Mouse (Mus musculus): ENCODE data around the gene Plxna2. TPM values are rescaled to one million over a fixed set of nuclear protein-coding genes. Genes with fewer than 3 reads are reported as not detected.

The Plxna2 gene
- 1.1 TPM in 2 replicates for polyA plus RNA-seq (2012; rRNA removed)
- polyA plus RNA-seq (2014; fragmentation: Nextera tagmentation; extraction: Ambion mirVana) = 1.2 and 1.9 TPM in 2 replicates

DNA sequence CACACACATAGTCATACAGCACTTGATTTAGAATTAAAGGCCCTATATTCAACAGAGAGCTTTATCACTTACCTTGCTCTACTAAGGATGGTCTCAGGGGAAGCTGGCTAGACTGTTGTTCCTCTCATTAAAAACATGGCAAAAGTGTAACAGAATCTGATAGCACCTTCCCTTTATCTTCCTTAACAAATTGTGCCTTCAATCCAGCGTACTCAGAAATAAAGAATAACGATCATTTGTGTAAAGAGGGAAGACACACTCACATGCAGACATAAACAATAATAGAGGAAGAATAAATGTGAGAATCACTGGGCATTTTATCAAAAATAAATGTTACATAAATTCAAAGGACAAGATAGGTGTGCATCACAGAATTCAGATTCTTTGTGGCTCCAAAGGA is at the start of gene Plxna2:
Gene Plxna2, plus strand, starts transcription at position 301 of the 400 bp plus-strand sequence.
- H3K4me3 ChIP-seq (ENCODE audit: insufficient read depth in 1 of 2, low read depth in 2 of 2, low read length in 2 of 2) = peak within 1 kb of the TSS; percentile 69 to 74
- WGBS (ENCODE audit: insufficient replicate concordance) = 69% methylated on average over 2 of the region's 2 CpGs
- H3K4me2 ChIP-seq (ENCODE audit: low read depth) = peak within 1 kb of the TSS; percentile 83
- H3K27me3 ChIP-seq (ENCODE audit: control insufficient read depth, insufficient read depth, low read length) = no peaks in the 10 kb centered on the region
- H3K27ac ChIP-seq = no peak within 1 kb of the TSS
- H3K9me3 ChIP-seq (ENCODE audit: control insufficient read depth, low read length) = no peaks in the 10 kb centered on the region
- DNase-seq (ENCODE audit: low read depth in 3 of 3, low spot score in 3 of 3) (no peak), ATAC-seq (ENCODE audit: insufficient read depth) (no peak)
- TF ChIP-seq CTCF (IDR thresholded peaks at IDR 0.05; ENCODE audit: low read depth) = no peak
- TF ChIP-seq EP300 (IDR thresholded peaks at IDR 0.05; ENCODE audit: low read depth) = no peak
- no peaks in the 10 kb centered on the region for H3K36me3 ChIP-seq (replicated peaks; ENCODE audit: control insufficient read depth, insufficient read depth, low read depth)
- H3K4me1 ChIP-seq (replicated peaks; ENCODE audit: control insufficient read depth in 2 of 2, insufficient read depth in 2 of 2, low read length in 1 of 2) = peaks cover 0 to 24% of the 10 kb centered on the region in 2 experiments; a peak in 3 of 4 replicates
- H3K9ac ChIP-seq (replicated peaks) = peak within 1 kb of the TSS; percentile 23; the same call in 1 of the 2 replicates

GRCm38 (mm10) chr1:194573870-194574269 is 44.1 kb upstream of the Plxna2 start:
- no peaks in the 10 kb centered on the region for H3K27me3 ChIP-seq (ENCODE audit: control insufficient read depth, insufficient read depth, low read length)
- WGBS (ENCODE audit: insufficient replicate concordance) = 45% methylated on average over 3 of the region's 3 CpGs

GRCm38 (mm10) chr1:194578270-194578669 is 39.7 kb upstream of the Plxna2 start:
- WGBS (ENCODE audit: insufficient replicate concordance) = 59% methylated on average over 3 of the region's 3 CpGs

More at GRCm38 (mm10) chr1:194573870-194574269, 44.1 kb upstream of the Plxna2 start:
- ATAC-seq (ENCODE audit: insufficient read depth) = no peak
- H3K36me3 ChIP-seq (replicated peaks; ENCODE audit: control insufficient read depth, insufficient read depth, low read depth) = no peaks in the 10 kb centered on the region
- H3K9ac ChIP-seq (replicated peaks) = no peak overlapping the region
- TF ChIP-seq CTCF (IDR thresholded peaks at IDR 0.05; ENCODE audit: low read depth) (no peak), EP300 (IDR thresholded peaks at IDR 0.05; ENCODE audit: low read depth) (no peak)
- DNase-seq (ENCODE audit: low read depth in 3 of 3, low spot score in 3 of 3) = no peak
- no peak overlapping the region for H3K27ac ChIP-seq
- H3K4me2 ChIP-seq (ENCODE audit: low read depth) = no peak overlapping the region
- no peak overlapping the region for H3K4me3 ChIP-seq (ENCODE audit: insufficient read depth in 1 of 2, low read depth in 2 of 2, low read length in 2 of 2)
- no peaks in the 10 kb centered on the region for H3K9me3 ChIP-seq (ENCODE audit: control insufficient read depth, low read length)
- no peaks in the 10 kb centered on the region for H3K4me1 ChIP-seq (replicated peaks; ENCODE audit: control insufficient read depth in 2 of 2, insufficient read depth in 2 of 2, low read length in 1 of 2)

DNA sequence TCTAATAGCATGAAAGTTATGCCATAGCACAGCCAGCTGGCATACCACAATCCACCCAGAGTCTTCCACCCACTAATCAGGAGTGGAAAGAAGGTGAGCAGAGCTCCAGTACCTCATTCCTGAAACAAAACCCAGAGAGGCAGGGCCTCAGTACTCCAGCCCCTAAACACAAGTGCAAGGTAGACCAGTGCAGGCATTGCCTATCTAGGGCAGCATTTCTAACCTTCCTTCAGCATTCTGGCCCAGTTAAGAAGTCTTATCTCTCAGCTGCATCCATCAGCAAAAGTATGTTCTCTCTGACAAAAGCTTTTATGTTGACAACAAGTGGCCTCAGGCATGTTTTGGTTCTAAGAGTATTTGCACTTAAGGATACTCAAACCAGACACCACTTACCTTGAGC is 37.5 kb upstream of the Plxna2 start:
- H3K9ac ChIP-seq (replicated peaks) = no peak overlapping the region

More at GRCm38 (mm10) chr1:194578270-194578669, 39.7 kb upstream of the Plxna2 start:
- H3K4me2 ChIP-seq (ENCODE audit: low read depth) = no peak overlapping the region
- H3K9me3 ChIP-seq (ENCODE audit: control insufficient read depth, low read length) = no peaks in the 10 kb centered on the region
- DNase-seq (ENCODE audit: low read depth in 3 of 3, low spot score in 3 of 3) = no peak
- no peak overlapping the region for H3K9ac ChIP-seq (replicated peaks)
- H3K27me3 ChIP-seq (ENCODE audit: control insufficient read depth, insufficient read depth, low read length) = no peaks in the 10 kb centered on the region
- no peak overlapping the region for H3K4me3 ChIP-seq (ENCODE audit: insufficient read depth in 1 of 2, low read depth in 2 of 2, low read length in 2 of 2)
- no peak overlapping the region for H3K27ac ChIP-seq
- ATAC-seq (ENCODE audit: insufficient read depth) = no peak
- TF ChIP-seq CTCF (IDR thresholded peaks at IDR 0.05; ENCODE audit: low read depth) = no peak
- no peak for TF ChIP-seq EP300 (IDR thresholded peaks at IDR 0.05; ENCODE audit: low read depth)
- no peaks in the 10 kb centered on the region for H3K36me3 ChIP-seq (replicated peaks; ENCODE audit: control insufficient read depth, insufficient read depth, low read depth)
- H3K4me1 ChIP-seq (replicated peaks; ENCODE audit: control insufficient read depth in 2 of 2, insufficient read depth in 2 of 2, low read length in 1 of 2) = no peaks in the 10 kb centered on the region

DNA sequence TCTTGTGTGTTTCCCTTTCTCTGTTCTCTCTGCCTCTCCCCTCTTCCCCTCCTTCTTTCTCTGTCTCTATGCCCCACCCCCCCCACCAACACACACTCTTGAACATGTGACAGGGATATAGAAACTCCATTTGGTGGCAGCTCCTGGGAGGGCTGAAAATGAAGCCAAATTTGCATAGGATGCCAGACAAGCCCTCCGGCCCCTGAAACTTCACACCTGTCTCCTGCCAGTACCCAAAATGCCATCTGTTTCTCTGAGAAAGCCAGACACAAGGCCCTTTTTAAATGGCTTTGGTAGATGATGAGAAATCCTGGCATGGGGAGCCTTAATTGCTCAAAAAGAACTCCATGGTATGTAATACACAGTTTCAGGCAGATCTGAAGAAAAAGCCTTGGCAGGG is 31.3 kb upstream of the Plxna2 start:
- no peak for TF ChIP-seq CTCF (IDR thresholded peaks at IDR 0.05; ENCODE audit: low read depth)
- no peak for TF ChIP-seq EP300 (IDR thresholded peaks at IDR 0.05; ENCODE audit: low read depth)
- Histone ChIP-seq H3K4me1 (replicated peaks; ENCODE audit: control insufficient read depth in 2 of 2, insufficient read depth in 2 of 2, low read length in 1 of 2) (no peaks in the 10 kb centered on the region), H3K4me2 (ENCODE audit: low read depth) (no peak overlapping the region), H3K4me3 (ENCODE audit: insufficient read depth in 1 of 2, low read depth in 2 of 2, low read length in 2 of 2) (no peak overlapping the region), H3K27ac (no peak overlapping the region), H3K9me3 (ENCODE audit: control insufficient read depth, low read length) (no peaks in the 10 kb centered on the region), H3K36me3 (replicated peaks; ENCODE audit: control insufficient read depth, insufficient read depth, low read depth) (no peaks in the 10 kb centered on the region), H3K27me3 (ENCODE audit: control insufficient read depth, insufficient read depth, low read length) (no peaks in the 10 kb centered on the region), H3K9ac (replicated peaks) (no peak overlapping the region)
- no peak for ATAC-seq (ENCODE audit: insufficient read depth)
- no peak for DNase-seq (ENCODE audit: low read depth in 3 of 3, low spot score in 3 of 3)
- WGBS (ENCODE audit: insufficient replicate concordance) = 67% methylated on average over 1 of the region's 1 CpGs

More for the DNA sequence above, 37.5 kb upstream of the Plxna2 start:
- Histone ChIP-seq H3K36me3 (replicated peaks; ENCODE audit: control insufficient read depth, insufficient read depth, low read depth) (no peaks in the 10 kb centered on the region), H3K4me1 (replicated peaks; ENCODE audit: control insufficient read depth in 2 of 2, insufficient read depth in 2 of 2, low read length in 1 of 2) (no peaks in the 10 kb centered on the region), H3K4me2 (ENCODE audit: low read depth) (no peak overlapping the region), H3K4me3 (ENCODE audit: insufficient read depth in 1 of 2, low read depth in 2 of 2, low read length in 2 of 2) (no peak overlapping the region), H3K27ac (no peak overlapping the region), H3K9me3 (ENCODE audit: control insufficient read depth, low read length) (no peaks in the 10 kb centered on the region), H3K27me3 (ENCODE audit: control insufficient read depth, insufficient read depth, low read length) (no peaks in the 10 kb centered on the region)
- TF ChIP-seq EP300 (IDR thresholded peaks at IDR 0.05; ENCODE audit: low read depth) = no peak
- TF ChIP-seq CTCF (IDR thresholded peaks at IDR 0.05; ENCODE audit: low read depth) = no peak
- DNase-seq (ENCODE audit: low read depth in 3 of 3, low spot score in 3 of 3) = no peak
- peak; percentile 58 for ATAC-seq (ENCODE audit: insufficient read depth)
